Mouse (Mus musculus): ENCODE measurements at regions not wholly inside any gene's neighbourhood (a gene's known extent, or its start where the extent isn't known, plus 50 kb on each side); places are given as distances from the start of the nearest gene placed in this dataset.

- Histone ChIP-seq H3K4me2 (replicated peaks; ENCODE audit: low read depth, low read length) (no peak overlapping the region), H3K9ac (replicated peaks; ENCODE audit: low read length) (no peak overlapping the region), H3K27ac (ENCODE audit: low read length) (no peak overlapping the region), H3K4me3 (ENCODE audit: low read length) (no peak overlapping the region), H3K27me3 (ENCODE audit: insufficient read depth, low read length) (no peaks in the 10 kb centered on the region), H3K9me3 (ENCODE audit: low read length) (no peaks in the 10 kb centered on the region), H3K4me1 (ENCODE audit: insufficient read depth, low read length) (no peaks in the 10 kb centered on the region), H3K36me3 (ENCODE audit: insufficient read depth, low read length) (no peaks in the 10 kb centered on the region)
- no peak for ATAC-seq (ENCODE audit: low FRiP score, low TSS enrichment)
- 52% methylated on average over 2 of the region's 2 CpGs for WGBS
These were observed 173.8 kb upstream of the Smc2 start for GRCm38 (mm10) chr4:52265196-52265595.

GRCm38 (mm10) chr4:52282458-52282857 is 156.6 kb upstream of the Smc2 start:
- ATAC-seq (ENCODE audit: low FRiP score, low TSS enrichment), result no peak
- Histone ChIP-seq H3K4me2 (replicated peaks; ENCODE audit: low read depth, low read length) (no peak overlapping the region), H3K4me1 (ENCODE audit: insufficient read depth, low read length) (no peaks in the 10 kb centered on the region), H3K9me3 (ENCODE audit: low read length) (no peaks in the 10 kb centered on the region), H3K9ac (replicated peaks; ENCODE audit: low read length) (no peak overlapping the region), H3K27me3 (ENCODE audit: insufficient read depth, low read length) (no peaks in the 10 kb centered on the region), H3K36me3 (ENCODE audit: insufficient read depth, low read length) (no peaks in the 10 kb centered on the region), H3K27ac (ENCODE audit: low read length) (no peak overlapping the region), H3K4me3 (ENCODE audit: low read length) (no peak overlapping the region)
- WGBS, result 81% methylated on average over 3 of the region's 3 CpGs

GRCm38 (mm10) chr4:52284909-52285308 is 154.1 kb upstream of the Smc2 start:
- H3K9ac ChIP-seq (replicated peaks; ENCODE audit: low read length), result no peak overlapping the region

GRCm38 (mm10) chr4:52293676-52294075 is 145.4 kb upstream of the Smc2 start:
- 78% methylated on average over 2 of the region's 2 CpGs for WGBS
- no peaks in the 10 kb centered on the region for H3K9me3 ChIP-seq (ENCODE audit: low read length)
- H3K4me2 ChIP-seq (replicated peaks; ENCODE audit: low read depth, low read length), result no peak overlapping the region
- H3K9ac ChIP-seq (replicated peaks; ENCODE audit: low read length), result no peak overlapping the region
- H3K27me3 ChIP-seq (ENCODE audit: insufficient read depth, low read length), result no peaks in the 10 kb centered on the region
- no peak for ATAC-seq (ENCODE audit: low FRiP score, low TSS enrichment)
- H3K4me3 ChIP-seq (ENCODE audit: low read length), result no peak overlapping the region
- H3K4me1 ChIP-seq (ENCODE audit: insufficient read depth, low read length), result no peaks in the 10 kb centered on the region
- no peak overlapping the region for H3K27ac ChIP-seq (ENCODE audit: low read length)
- no peaks in the 10 kb centered on the region for H3K36me3 ChIP-seq (ENCODE audit: insufficient read depth, low read length)

More at GRCm38 (mm10) chr4:52284909-52285308, 154.1 kb upstream of the Smc2 start:
- Histone ChIP-seq H3K27ac (ENCODE audit: low read length) (no peak overlapping the region), H3K36me3 (ENCODE audit: insufficient read depth, low read length) (no peaks in the 10 kb centered on the region), H3K4me3 (ENCODE audit: low read length) (no peak overlapping the region), H3K9me3 (ENCODE audit: low read length) (no peaks in the 10 kb centered on the region), H3K4me2 (replicated peaks; ENCODE audit: low read depth, low read length) (no peak overlapping the region), H3K4me1 (ENCODE audit: insufficient read depth, low read length) (no peaks in the 10 kb centered on the region), H3K27me3 (ENCODE audit: insufficient read depth, low read length) (no peaks in the 10 kb centered on the region)
- no peak for ATAC-seq (ENCODE audit: low FRiP score, low TSS enrichment)
- 93% methylated on average over 2 of the region's 2 CpGs for WGBS

- no peak overlapping the region for H3K4me2 ChIP-seq (replicated peaks; ENCODE audit: low read depth, low read length)
- H3K9ac ChIP-seq (replicated peaks; ENCODE audit: low read length), result no peak overlapping the region
- 43% methylated on average over 3 of the region's 3 CpGs for WGBS
- no peak overlapping the region for H3K27ac ChIP-seq (ENCODE audit: low read length)
- no peaks in the 10 kb centered on the region for H3K27me3 ChIP-seq (ENCODE audit: insufficient read depth, low read length)
- no peaks in the 10 kb centered on the region for H3K4me1 ChIP-seq (ENCODE audit: insufficient read depth, low read length)
- no peak for ATAC-seq (ENCODE audit: low FRiP score, low TSS enrichment)
- no peak overlapping the region for H3K4me3 ChIP-seq (ENCODE audit: low read length)
- H3K9me3 ChIP-seq (ENCODE audit: low read length), result no peaks in the 10 kb centered on the region
- no peaks in the 10 kb centered on the region for H3K36me3 ChIP-seq (ENCODE audit: insufficient read depth, low read length)
These were observed 139.8 kb upstream of the Smc2 start for GRCm38 (mm10) chr4:52299226-52299625.

GRCm38 (mm10) chr4:52301653-52302052 is 137.4 kb upstream of the Smc2 start:
- Histone ChIP-seq H3K27ac (ENCODE audit: low read length) (no peak overlapping the region), H3K9me3 (ENCODE audit: low read length) (no peaks in the 10 kb centered on the region), H3K4me3 (ENCODE audit: low read length) (no peak overlapping the region), H3K27me3 (ENCODE audit: insufficient read depth, low read length) (no peaks in the 10 kb centered on the region), H3K4me1 (ENCODE audit: insufficient read depth, low read length) (no peaks in the 10 kb centered on the region), H3K4me2 (replicated peaks; ENCODE audit: low read depth, low read length) (no peak overlapping the region), H3K36me3 (ENCODE audit: insufficient read depth, low read length) (no peaks in the 10 kb centered on the region), H3K9ac (replicated peaks; ENCODE audit: low read length) (no peak overlapping the region)
- WGBS, result 65% methylated on average over 2 of the region's 2 CpGs
- no peak for ATAC-seq (ENCODE audit: low FRiP score, low TSS enrichment)

GRCm38 (mm10) chr4:52324300-52324699 is 114.7 kb upstream of the Smc2 start:
- no peak for ATAC-seq (ENCODE audit: low FRiP score, low TSS enrichment)
- no peak overlapping the region for H3K27ac ChIP-seq (ENCODE audit: low read length)
- H3K4me2 ChIP-seq (replicated peaks; ENCODE audit: low read depth, low read length), result no peak overlapping the region
- H3K9me3 ChIP-seq (ENCODE audit: low read length), result peaks cover 3% of the 10 kb centered on the region; the same call in 1 of the 2 replicates
- no peak overlapping the region for H3K4me3 ChIP-seq (ENCODE audit: low read length)
- no peaks in the 10 kb centered on the region for H3K36me3 ChIP-seq (ENCODE audit: insufficient read depth, low read length)
- 27% methylated on average over 3 of the region's 3 CpGs for WGBS
- H3K4me1 ChIP-seq (ENCODE audit: insufficient read depth, low read length), result no peaks in the 10 kb centered on the region
- no peak overlapping the region for H3K9ac ChIP-seq (replicated peaks; ENCODE audit: low read length)
- H3K27me3 ChIP-seq (ENCODE audit: insufficient read depth, low read length), result no peaks in the 10 kb centered on the region

- H3K9ac ChIP-seq (replicated peaks; ENCODE audit: low read length), result no peak overlapping the region
- 53% methylated on average over 1 of the region's 1 CpGs for WGBS
- no peak overlapping the region for H3K4me3 ChIP-seq (ENCODE audit: low read length)
- H3K36me3 ChIP-seq (ENCODE audit: insufficient read depth, low read length), result no peaks in the 10 kb centered on the region
- H3K4me2 ChIP-seq (replicated peaks; ENCODE audit: low read depth, low read length), result no peak overlapping the region
- H3K4me1 ChIP-seq (ENCODE audit: insufficient read depth, low read length), result no peaks in the 10 kb centered on the region
- no peak for ATAC-seq (ENCODE audit: low FRiP score, low TSS enrichment)
- no peaks in the 10 kb centered on the region for H3K27me3 ChIP-seq (ENCODE audit: insufficient read depth, low read length)
- no peak overlapping the region for H3K27ac ChIP-seq (ENCODE audit: low read length)
- H3K9me3 ChIP-seq (ENCODE audit: low read length), result peaks cover 3% of the 10 kb centered on the region; the same call in 1 of the 2 replicates
These were observed 107.6 kb upstream of the Smc2 start for GRCm38 (mm10) chr4:52331361-52331951.

- Histone ChIP-seq H3K4me1 (ENCODE audit: insufficient read depth, low read length) (no peaks in the 10 kb centered on the region), H3K36me3 (ENCODE audit: insufficient read depth, low read length) (no peaks in the 10 kb centered on the region), H3K9me3 (ENCODE audit: low read length) (no peaks in the 10 kb centered on the region), H3K4me3 (ENCODE audit: low read length) (no peak overlapping the region), H3K4me2 (replicated peaks; ENCODE audit: low read depth, low read length) (no peak overlapping the region), H3K27me3 (ENCODE audit: insufficient read depth, low read length) (no peaks in the 10 kb centered on the region), H3K9ac (replicated peaks; ENCODE audit: low read length) (no peak overlapping the region), H3K27ac (ENCODE audit: low read length) (no peak overlapping the region)
- WGBS, result 71% methylated on average over 4 of the region's 4 CpGs
- ATAC-seq (ENCODE audit: low FRiP score, low TSS enrichment), result no peak
These were observed 102.6 kb upstream of the Smc2 start for GRCm38 (mm10) chr4:52336365-52337017.

- ATAC-seq (ENCODE audit: low FRiP score, low TSS enrichment), result no peak
- no peaks in the 10 kb centered on the region for H3K36me3 ChIP-seq (ENCODE audit: insufficient read depth, low read length)
- H3K4me1 ChIP-seq (ENCODE audit: insufficient read depth, low read length), result no peaks in the 10 kb centered on the region
- no peak overlapping the region for H3K4me2 ChIP-seq (replicated peaks; ENCODE audit: low read depth, low read length)
- no peak overlapping the region for H3K9ac ChIP-seq (replicated peaks; ENCODE audit: low read length)
- no peaks in the 10 kb centered on the region for H3K9me3 ChIP-seq (ENCODE audit: low read length)
- no peak overlapping the region for H3K4me3 ChIP-seq (ENCODE audit: low read length)
- no peaks in the 10 kb centered on the region for H3K27me3 ChIP-seq (ENCODE audit: insufficient read depth, low read length)
- no peak overlapping the region for H3K27ac ChIP-seq (ENCODE audit: low read length)
These were observed 97.8 kb upstream of the Smc2 start for GRCm38 (mm10) chr4:52341245-52341644.
